Mouse (Mus musculus) kidney, adult 2 months (tissue): ENCODE data around the gene Ankrd6. TPM values are rescaled to one million over a fixed set of nuclear protein-coding genes. Genes with fewer than 3 reads are reported as not detected.

Experiments used
- DNase-seq: peaks from one replicate; pipeline ENCODE4 v3.0.0; 2021
- H3K27ac ChIP-seq: fragments of 200-500 bp; 2 replicates; pipeline ENCODE4 v1.5.1; 2012; ENCODE audit warnings: low read depth, low read length, control low read depth, inconsistent platforms; ENCODE audit not compliant: insufficient read depth
- H3K27me3 ChIP-seq: fragments of 200-500 bp; replicated peaks from 2 replicates; pipeline ENCODE4 v1.6.1; 2012; ENCODE audit warnings: mild to moderate bottlenecking, moderate library complexity, low read length, inconsistent platforms; ENCODE audit not compliant: control insufficient read depth, insufficient read depth
- H3K36me3 ChIP-seq: fragments of 200-500 bp; 2 replicates; pipeline ENCODE4 v1.6.1; 2012; ENCODE audit warnings: mild to moderate bottlenecking, moderate library complexity, low read length, inconsistent platforms; ENCODE audit not compliant: control insufficient read depth, insufficient read depth
- H3K4me1 ChIP-seq: fragments of 200-500 bp; 2 replicates; pipeline ENCODE4 v1.6.1; 2011; ENCODE audit warnings: low read length; ENCODE audit not compliant: control insufficient read depth, insufficient read depth
- H3K4me3 ChIP-seq: fragments of 200-500 bp; 2 replicates; pipeline ENCODE4 v1.5.1; 2011; ENCODE audit warnings: mild to moderate bottlenecking, low read depth, low read length, control low read depth; ENCODE audit not compliant: insufficient read depth
- CTCF ChIP-seq: fragments of 200-500 bp; conservative IDR thresholded peaks from 2 replicates; pipeline ENCODE4 v1.5.1; 2011; ENCODE audit warnings: low read depth, mild to moderate bottlenecking, control low read depth, low read length, moderate library complexity, mixed read lengths; ENCODE audit not compliant: insufficient read depth, insufficient read length
- POLR2A ChIP-seq: fragments of 200-500 bp; IDR thresholded peaks from one replicate; pipeline ENCODE4 v1.6.1; 2011; ENCODE audit warnings: low read depth, low read length, control low read depth
- WGBS: fragments of 180-500 bp; shearing (Covaris S2); methylation state at CpG from one replicate; pipeline ENCODE4 v1.1.7; 2018; 5-methylcytosine and 5-hydroxymethylcytosine counted together
- polyA plus RNA-seq: library from polyadenylated mRNA; depleted of rRNA; stranded (reverse); fragments of >200 nt; gene quantifications from 2 replicates; pipeline ENCODE4 v1.2.3, GENCODE M21; 2012; rRNA removed

Ankrd6 gene
- polyA plus RNA-seq, 1 experiment: 1.1 TPM

- WGBS: 94% methylated on average over 7 of the region's 7 CpGs
- no peak for TF ChIP-seq CTCF
- TF ChIP-seq POLR2A: no peak
- no peak for DNase-seq
- H3K27me3 ChIP-seq: no peaks in the 10 kb centered on the region
- peaks cover 3% of the 10 kb centered on the region for H3K36me3 ChIP-seq
- H3K4me3 ChIP-seq: no peak overlapping the region
- H3K27ac ChIP-seq: no peak overlapping the region
- H3K4me1 ChIP-seq: no peaks in the 10 kb centered on the region
Measured at GRCm38 (mm10) chr4:32770284-32770810, 180.3 kb downstream of the Ankrd6 start.

- no peak for DNase-seq
- Histone ChIP-seq H3K27me3 (no peaks in the 10 kb centered on the region), H3K4me3 (no peak overlapping the region), H3K4me1 (no peaks in the 10 kb centered on the region), H3K27ac (peak overlapping the region; percentile 45; the same call in 1 of the 2 replicates), H3K36me3 (peaks cover 2% of the 10 kb centered on the region)
- 89% methylated on average over 10 of the region's 10 CpGs for WGBS
- TF ChIP-seq POLR2A (no peak), CTCF (no peak)
Measured at GRCm38 (mm10) chr4:32768046-32768445, 182.6 kb downstream of the Ankrd6 start.

GRCm38 (mm10) chr4:32767471-32767870 lies 183.2 kb downstream of the Ankrd6 start:
- peaks cover 2% of the 10 kb centered on the region for H3K36me3 ChIP-seq
- TF ChIP-seq CTCF: no peak
- no peak for TF ChIP-seq POLR2A
- H3K4me3 ChIP-seq: no peak overlapping the region
- H3K27me3 ChIP-seq: no peaks in the 10 kb centered on the region
- H3K4me1 ChIP-seq: no peaks in the 10 kb centered on the region
- 0 out of 2 replicates have a peak overlapping the region, but pooled peaks have one; percentile 24 for H3K27ac ChIP-seq
- peak; percentile 59 for DNase-seq
- 82% methylated on average over 7 of the region's 7 CpGs for WGBS

GRCm38 (mm10) chr4:32757430-32757829 lies 193.2 kb downstream of the Ankrd6 start:
- no peak for TF ChIP-seq POLR2A
- no peak for TF ChIP-seq CTCF
- Histone ChIP-seq H3K4me1 (no peaks in the 10 kb centered on the region), H3K4me3 (no peak overlapping the region), H3K36me3 (peaks cover 8% of the 10 kb centered on the region; the same call in 1 of the 2 replicates), H3K27me3 (no peaks in the 10 kb centered on the region), H3K27ac (no peak overlapping the region)
- no peak for DNase-seq
- 85% methylated on average over 2 of the region's 2 CpGs for WGBS

Other genes with a start within 250 kb of the Ankrd6 start
- gene Lyrm2, start 150.6 kb downstream of the Ankrd6 start, polyA plus RNA-seq: 15.7 and 25.9 TPM in 2 replicates
- gene Rragd, start 32.2 kb upstream of the Ankrd6 start, polyA plus RNA-seq: 14.3 and 18.9 TPM in 2 replicates
- 15.8 and 19.1 TPM in 2 replicates for gene Ube2j1, start 80.6 kb upstream of the Ankrd6 start, polyA plus RNA-seq
- 0.56 and 0.66 TPM in 2 replicates for gene Gabrr2, start 112.2 kb upstream of the Ankrd6 start, polyA plus RNA-seq
- gene Gabrr1, start 181.7 kb upstream of the Ankrd6 start, polyA plus RNA-seq: not detected in 2 replicates
- gene Pm20d2, start 238.9 kb upstream of the Ankrd6 start, polyA plus RNA-seq: 3.9 and 5.2 TPM in 2 replicates